Mouse (Mus musculus) kidney, postnatal 14 days (tissue): ENCODE data around the gene Slc51a.

Experiments used
- DNase-seq: peaks from one replicate; pipeline ENCODE4 v3.0.0; 2022; ENCODE audit warnings: mixed read lengths

The Slc51a gene

DNA sequence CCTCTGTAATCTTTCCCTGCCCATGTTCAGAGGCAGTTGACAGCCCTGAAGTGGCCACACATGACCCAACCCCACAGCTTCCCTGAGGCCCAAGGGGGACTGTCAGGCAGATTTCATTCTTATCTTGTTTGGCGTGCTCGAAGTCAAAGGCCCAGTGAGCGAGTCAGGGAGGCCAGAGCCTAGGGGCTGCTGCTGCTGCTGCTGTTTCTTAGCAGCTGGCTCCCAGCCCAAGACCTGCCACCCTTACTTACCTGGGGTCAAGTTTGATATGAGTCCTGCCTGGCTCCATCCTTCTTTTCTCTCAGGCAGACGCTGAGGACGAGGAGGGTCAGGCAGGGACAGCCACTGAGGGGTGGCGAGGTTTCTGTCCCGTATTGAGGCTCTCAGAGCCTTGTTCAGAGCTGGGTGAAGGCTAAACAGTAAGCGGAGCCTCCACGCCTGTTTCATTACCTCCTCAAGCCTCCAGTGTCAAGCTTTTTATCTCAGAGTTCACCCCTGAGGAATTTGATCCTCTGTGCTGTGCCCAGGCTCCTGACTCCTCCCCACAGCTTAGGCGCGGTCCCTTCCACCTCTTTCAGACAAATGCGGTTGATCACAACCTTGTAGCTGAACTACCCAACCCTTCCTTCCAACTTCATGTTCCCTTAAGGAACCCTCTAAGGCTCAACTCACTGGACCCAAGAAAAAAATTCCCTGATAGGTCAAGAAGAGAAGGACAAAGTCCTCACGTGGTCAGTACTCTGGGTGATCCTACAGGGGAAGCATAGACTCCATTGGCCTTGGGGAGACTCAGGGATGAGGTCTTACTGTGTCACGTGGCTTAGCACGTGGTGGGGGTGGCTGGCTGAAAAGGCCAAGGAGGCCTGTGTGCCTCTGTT lies at the start of gene Slc51a:
TSS of gene Slc51a (minus strand) at position 646 of the 878 bp plus-strand sequence.
- DNase-seq: peak; percentile 51

DNA sequence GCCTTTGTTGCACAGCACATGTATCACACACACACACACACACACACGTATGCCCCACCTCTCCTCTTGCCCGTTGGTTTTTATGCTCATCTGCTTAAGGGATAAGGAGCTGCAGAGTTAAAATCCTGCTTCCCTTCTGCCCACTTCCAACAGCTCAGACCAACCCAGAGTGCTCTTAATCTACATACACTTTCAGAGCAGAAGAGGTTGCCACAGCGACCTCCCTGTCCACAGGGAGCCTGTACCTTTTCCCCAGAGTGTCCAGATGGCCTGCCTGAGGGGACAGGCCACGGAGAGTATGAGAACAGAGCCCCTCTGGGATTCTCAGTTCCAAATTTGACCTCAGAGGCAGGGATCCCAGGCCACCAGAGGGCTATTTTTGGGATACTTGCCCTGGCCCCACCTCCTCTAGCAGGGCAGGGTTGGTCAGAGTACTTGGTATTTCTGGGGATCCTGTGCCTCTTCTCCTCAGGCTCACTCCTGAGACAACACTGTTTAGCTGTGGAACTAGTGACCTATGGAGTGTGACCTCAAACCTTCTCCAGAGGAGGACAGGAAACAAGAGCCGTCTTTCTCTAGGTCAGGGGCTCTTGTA lies 47.6 kb upstream of the Slc51a start:
- DNase-seq: no peak

- DNase-seq: no peak
Measured at GRCm38 (mm10) chr16:32532878-32533826, 45.5 kb upstream of the Slc51a start.

DNA sequence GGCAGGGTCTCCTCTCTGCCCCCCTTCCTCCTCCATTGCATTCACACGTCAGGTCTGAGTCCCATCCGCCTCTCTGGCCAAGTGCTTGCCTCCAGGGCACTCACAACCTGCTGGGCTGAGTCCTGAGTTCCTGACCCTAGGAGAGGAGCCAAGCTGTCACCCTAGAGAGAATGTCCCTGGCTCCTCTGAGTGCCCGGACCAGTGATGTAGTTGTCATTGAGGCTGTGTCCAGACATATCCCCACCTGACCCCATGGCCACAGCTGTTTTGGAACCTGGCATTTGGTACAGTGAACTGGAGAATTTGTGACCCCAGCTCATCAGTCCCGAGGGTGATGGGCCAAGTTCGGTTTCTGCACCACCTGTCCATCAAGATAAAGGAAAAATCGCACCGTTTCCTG lies 39.2 kb upstream of the Slc51a start:
- no peak for DNase-seq

DNA sequence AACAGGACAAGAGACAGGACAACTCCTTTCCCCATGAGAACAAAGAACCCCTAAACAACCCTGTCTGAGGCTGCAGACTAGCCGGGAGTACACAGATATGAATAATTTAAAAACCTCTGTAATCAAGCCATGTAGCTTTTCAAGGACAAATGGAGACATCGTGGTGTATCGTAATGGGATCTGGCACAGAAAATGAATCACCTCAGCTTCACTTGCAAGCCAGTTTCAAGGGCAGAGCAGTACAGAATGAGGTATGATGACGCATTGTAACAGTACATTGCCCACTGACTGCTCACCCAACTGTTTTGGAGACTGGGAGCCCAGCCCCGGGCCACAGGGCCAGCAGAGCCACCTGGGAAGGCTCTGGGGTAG lies 36.6 kb upstream of the Slc51a start:
- no peak for DNase-seq

DNA sequence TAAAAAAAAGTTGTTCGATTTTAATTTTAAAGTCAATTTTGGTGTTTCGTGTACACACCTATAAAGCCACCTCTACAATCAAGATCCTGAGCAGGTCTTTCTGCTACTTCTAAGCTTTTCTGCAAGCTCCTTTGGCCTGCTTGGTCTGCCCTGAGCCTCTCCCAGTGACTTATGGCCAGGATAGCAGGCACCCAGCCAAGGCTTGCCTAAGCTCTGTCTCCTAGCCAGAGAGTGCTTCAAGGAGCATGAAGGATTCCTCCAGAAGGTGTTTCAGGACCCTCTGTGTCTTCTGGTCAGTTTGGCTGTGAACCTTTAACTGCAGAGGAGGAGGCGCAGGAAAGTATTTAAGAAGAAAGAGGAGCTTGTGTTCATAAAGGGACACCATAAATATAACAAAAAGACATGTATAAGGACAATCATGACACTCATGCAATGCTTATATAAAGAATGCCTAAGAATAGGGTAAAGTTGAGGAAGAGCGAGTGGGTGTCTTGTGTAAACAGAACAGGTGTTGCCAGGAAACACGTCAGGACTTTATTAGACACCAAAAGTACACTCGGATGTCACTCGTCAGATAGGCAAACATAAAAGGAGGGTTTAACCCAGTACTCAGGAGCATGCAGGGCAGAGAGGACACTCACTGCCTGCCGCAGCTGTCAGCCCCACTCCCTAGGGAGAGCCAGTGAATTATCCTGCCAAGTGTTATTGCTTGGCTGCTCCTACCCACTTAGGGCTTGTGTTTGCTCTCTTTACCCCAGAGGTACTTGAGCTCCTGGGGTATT lies 36.0 kb upstream of the Slc51a start:
- peak; percentile 66 for DNase-seq

- no peak for DNase-seq
Measured at GRCm38 (mm10) chr16:32522578-32523194, 35.0 kb upstream of the Slc51a start.

- DNase-seq: no peak
Measured at GRCm38 (mm10) chr16:32520372-32520748, 32.7 kb upstream of the Slc51a start.

GRCm38 (mm10) chr16:32519656-32520371 lies 32.1 kb upstream of the Slc51a start:
- no peak for DNase-seq

- no peak for DNase-seq
Measured at GRCm38 (mm10) chr16:32517785-32518481, 30.3 kb upstream of the Slc51a start.

DNA sequence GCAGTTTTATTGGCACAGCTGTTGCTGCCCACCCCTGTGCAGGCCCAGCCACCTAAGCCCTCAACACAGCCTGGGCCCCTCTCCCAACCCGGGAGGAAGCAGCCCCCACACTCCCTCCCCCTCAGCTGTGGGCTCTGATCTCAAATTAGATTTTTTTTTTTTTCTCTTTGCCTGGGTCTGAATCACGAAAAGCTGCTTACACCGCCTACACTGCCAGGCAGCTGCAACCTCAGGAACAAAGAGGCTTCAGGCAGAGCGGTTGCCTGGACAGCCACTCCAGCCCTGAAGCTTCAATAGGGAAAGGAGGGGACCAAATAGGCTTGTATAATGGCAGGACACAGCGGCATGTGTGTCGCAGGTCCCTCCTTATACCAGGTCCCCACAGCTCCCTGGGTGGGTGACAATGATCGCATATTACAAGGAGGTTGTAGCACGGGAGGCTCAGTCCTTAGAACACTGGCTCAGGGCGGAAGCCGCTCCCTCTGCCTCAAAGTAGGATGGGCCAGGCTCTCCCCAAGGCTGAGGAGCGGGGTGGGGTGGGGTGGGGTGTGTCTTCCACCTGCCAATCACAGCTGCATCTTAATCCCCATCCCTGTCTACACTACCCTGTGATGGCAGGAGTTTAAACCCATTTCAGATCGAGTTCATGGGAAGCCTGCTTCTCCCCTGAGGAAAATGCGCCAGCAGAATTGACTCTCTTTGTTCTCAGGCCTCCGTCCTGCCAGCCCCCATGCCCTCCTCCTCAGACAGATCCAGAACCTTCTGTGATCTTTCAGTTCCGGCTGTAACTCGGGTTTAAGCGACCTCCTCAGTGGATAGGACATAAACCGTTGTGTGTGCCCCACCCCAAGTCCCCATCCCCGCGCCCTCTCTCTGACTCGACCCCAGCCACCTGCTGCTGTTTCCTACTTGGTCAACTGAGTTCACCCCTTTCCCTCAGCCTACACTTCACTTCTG lies 28.6 kb upstream of the Slc51a start:
- no peak for DNase-seq

- DNase-seq: no peak
Measured at GRCm38 (mm10) chr16:32513948-32514347, 26.3 kb upstream of the Slc51a start.

- DNase-seq: no peak
Measured at GRCm38 (mm10) chr16:32513401-32513800, 25.7 kb upstream of the Slc51a start.

- no peak for DNase-seq
Measured at GRCm38 (mm10) chr16:32512921-32513320, 25.2 kb upstream of the Slc51a start.

GRCm38 (mm10) chr16:32511827-32512490 lies 24.3 kb upstream of the Slc51a start:
- no peak for DNase-seq

- DNase-seq: no peak
Measured at GRCm38 (mm10) chr16:32511338-32511734, 23.7 kb upstream of the Slc51a start.

DNA sequence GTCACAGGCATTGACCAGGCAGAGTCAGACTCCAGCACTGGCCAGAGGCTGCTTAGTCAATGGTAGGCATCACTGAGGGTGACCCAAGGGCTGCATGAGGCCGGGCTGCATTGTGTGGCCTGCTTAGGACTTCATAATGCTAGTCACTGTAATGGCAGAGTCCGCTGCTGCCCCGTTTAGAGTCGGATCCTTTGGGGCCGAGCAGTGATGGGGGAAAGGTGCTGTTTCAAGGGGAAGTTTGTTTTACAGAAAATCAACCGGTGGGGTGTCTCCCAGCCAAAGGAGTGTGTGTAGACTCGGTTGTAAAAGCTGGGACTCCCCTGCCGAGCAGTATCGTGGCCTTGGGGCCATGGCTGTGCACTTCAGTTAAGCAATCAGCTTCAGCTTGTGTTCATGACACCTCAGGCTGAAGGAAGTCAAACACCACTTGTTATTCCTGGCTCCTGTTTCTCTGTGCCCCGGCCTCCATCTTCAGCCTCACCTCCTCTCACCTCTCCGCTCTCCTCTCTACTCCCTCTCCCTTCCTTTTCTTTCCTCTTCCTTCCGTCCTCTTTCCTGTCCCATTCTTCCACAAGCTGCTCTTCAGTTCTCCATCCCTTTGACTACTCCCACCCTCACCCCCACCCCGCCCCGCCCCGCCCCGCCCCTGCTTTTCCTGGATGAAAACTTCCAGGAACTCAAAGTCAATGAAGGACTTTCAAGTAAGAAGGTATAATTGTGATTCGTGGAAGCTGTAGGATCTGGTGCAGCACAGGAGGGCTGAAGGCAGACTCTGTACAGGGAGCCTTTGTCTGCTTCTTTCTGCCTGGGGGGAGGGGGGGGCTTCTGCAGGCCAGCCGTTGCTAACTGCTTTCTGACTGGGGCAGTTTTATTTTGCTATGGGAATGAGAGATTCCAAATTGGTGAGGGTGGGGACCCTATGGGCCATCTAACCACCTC lies 23.0 kb upstream of the Slc51a start:
- no peak for DNase-seq
